Mouse (Mus musculus) MEL (cell line): ENCODE data around the gene Hsd3b5.
"Not testable (repeated sequence)": the region's sequence is repeated elsewhere in the genome, so short reads cannot be mapped to it uniquely, and the experiment has no call there.

ENCODE experiments used
- KAT2A ChIP-seq: conservative IDR thresholded peaks from 2 replicates; pipeline ENCODE4 v1.6.1; 2012; ENCODE audit warnings: low read depth, low read length, improper control_type of control experiment, inconsistent platforms
- MYC ChIP-seq: IDR thresholded peaks from 2 replicates; pipeline ENCODE4 v1.6.1; 2011; ENCODE audit warnings: low read depth, mild to moderate bottlenecking, low read length, improper control_type of control experiment, moderate library complexity

DNA sequence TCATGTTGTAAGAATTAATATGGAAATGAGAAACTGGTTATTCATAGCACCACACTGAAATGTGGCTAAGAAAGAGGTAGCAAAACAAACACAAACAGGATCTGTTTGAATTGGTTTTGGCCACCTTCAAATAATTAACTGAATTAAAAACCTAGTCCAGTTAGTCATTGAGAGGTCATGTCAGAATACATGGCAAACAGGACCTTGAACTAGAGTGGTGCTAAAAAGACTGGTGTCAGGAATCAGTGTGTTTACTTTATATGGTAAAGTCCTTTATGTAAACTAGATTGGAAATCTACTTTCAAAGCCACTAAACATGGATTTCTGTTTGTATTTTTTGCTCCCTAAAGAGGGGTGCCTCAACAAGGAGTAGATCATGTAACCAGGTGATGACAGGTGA lies 47.4 kb downstream of the Hsd3b5 start:
- TF ChIP-seq KAT2A, MYC: not testable (repeated sequence)
